Mouse (Mus musculus) myocyte (in vitro differentiated cells): ENCODE measurements around the gene Cisd2.

ENCODE experiments used
- CEBPB ChIP-seq: IDR thresholded peaks from 2 replicates; pipeline ENCODE4 v1.6.1; 2011; ENCODE audit warnings: mild to moderate bottlenecking, moderate library complexity; ENCODE audit not compliant: poor library complexity, insufficient read depth, severe bottlenecking
- E2F4 ChIP-seq: IDR thresholded peaks from one replicate; pipeline ENCODE4 v1.6.1; 2011; ENCODE audit warnings: mild to moderate bottlenecking, control low read depth, moderate library complexity; ENCODE audit not compliant: insufficient read depth
- MAX ChIP-seq: IDR thresholded peaks from one replicate; pipeline ENCODE4 v1.6.1; 2011; ENCODE audit warnings: low read depth, mild to moderate bottlenecking, control low read depth
- MYOD1 ChIP-seq, 3 experiments: IDR thresholded peaks; one replicate each; pipeline ENCODE4 v1.6.1; 2011; ENCODE audit warnings: control low read depth in 2 of 3, low read depth in 2 of 3, mild to moderate bottlenecking in 2 of 3, moderate library complexity in 1 of 3; ENCODE audit not compliant: insufficient read length in 2 of 3, control insufficient read depth in 1 of 3
- MYOG ChIP-seq, 3 experiments: IDR thresholded peaks; one replicate each; pipeline ENCODE4 v1.6.1; 2011; ENCODE audit warnings: control low read depth in 2 of 3, low read depth in 2 of 3, mild to moderate bottlenecking in 2 of 3; ENCODE audit not compliant: insufficient read length in 2 of 3, control insufficient read depth in 1 of 3, insufficient read depth in 1 of 3
- POLR2A ChIP-seq: IDR thresholded peaks from one replicate; pipeline ENCODE4 v1.6.1; 2011; ENCODE audit warnings: low read depth, mild to moderate bottlenecking, control low read depth, moderate library complexity; ENCODE audit not compliant: insufficient read length
- POLR2AphosphoS2 ChIP-seq: IDR thresholded peaks from one replicate; pipeline ENCODE4 v1.6.1; 2011; ENCODE audit warnings: low read depth, control low read depth; ENCODE audit not compliant: insufficient read length
- REST ChIP-seq: IDR thresholded peaks from one replicate; pipeline ENCODE4 v1.6.1; 2011; ENCODE audit warnings: mild to moderate bottlenecking, control low read depth, moderate library complexity; ENCODE audit not compliant: insufficient read depth, insufficient read length
- SRF ChIP-seq: IDR thresholded peaks from one replicate; pipeline ENCODE4 v1.6.1; 2011; ENCODE audit warnings: low read depth; ENCODE audit not compliant: control insufficient read depth, insufficient read length
- TCF12 ChIP-seq: IDR thresholded peaks from one replicate; pipeline ENCODE4 v1.6.1; 2011; ENCODE audit warnings: mild to moderate bottlenecking, control low read depth; ENCODE audit not compliant: poor library complexity, insufficient read depth, severe bottlenecking
- TCF3 ChIP-seq: IDR thresholded peaks from one replicate; pipeline ENCODE4 v1.6.1; 2011; ENCODE audit warnings: low read depth, control low read depth; ENCODE audit not compliant: insufficient read length
- USF1 ChIP-seq: IDR thresholded peaks from one replicate; pipeline ENCODE4 v1.6.1; 2011; ENCODE audit warnings: low read depth, mild to moderate bottlenecking, control low read depth, moderate library complexity

DNA sequence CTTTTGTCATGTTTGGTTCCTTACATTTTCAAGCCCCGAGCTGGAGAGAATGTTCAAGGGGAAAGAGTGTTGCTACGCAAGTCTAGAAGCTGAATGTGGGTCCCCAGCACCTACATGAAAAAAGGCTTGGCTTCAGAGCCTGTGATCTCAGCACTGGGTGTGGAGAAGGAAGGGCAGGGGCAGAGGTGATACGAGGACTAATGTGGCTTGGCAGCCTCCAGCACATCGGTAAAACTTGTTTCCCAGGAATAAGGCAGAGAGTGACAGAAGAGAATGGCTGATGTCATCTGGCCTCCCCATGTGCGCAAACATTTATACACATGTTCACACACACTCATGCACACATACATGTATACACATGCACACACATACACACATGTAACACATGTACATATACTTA is 28.6 kb downstream of the Cisd2 start:
- no peak for TF ChIP-seq POLR2A
- no peak for TF ChIP-seq POLR2AphosphoS2
- TF ChIP-seq TCF3, result no peak
- no peak for TF ChIP-seq REST
- no peak for TF ChIP-seq MAX
- TF ChIP-seq TCF12, result no peak
- no peak for TF ChIP-seq USF1
- TF ChIP-seq E2F4, result no peak
- TF ChIP-seq MYOD1 (IDR thresholded peaks at IDR 0.05; ENCODE audit: control insufficient read depth in 1 of 3, insufficient read length in 2 of 3, low read depth in 2 of 3), result no peak
- no peak for TF ChIP-seq CEBPB
- no peak for TF ChIP-seq MYOG (IDR thresholded peaks at IDR 0.05; ENCODE audit: control insufficient read depth in 1 of 3, insufficient read depth in 1 of 3, insufficient read length in 2 of 3, low read depth in 2 of 3)
- no peak for TF ChIP-seq SRF
